Mouse (Mus musculus) hindbrain, embryonic 10.5 days (tissue): ENCODE results near the gene Tmem208. TPM values are rescaled to one million over a fixed set of nuclear protein-coding genes. Genes with fewer than 3 reads are reported as not detected.

Source experiments
- DNase-seq: peaks from one replicate; pipeline ENCODE4 v3.0.0-alpha.2; 2017; ENCODE audit warnings: low spot score
- H3K27ac ChIP-seq: fragments of 300-500 bp; sonication (generic); 2 replicates; pipeline ENCODE4 v1.5.1; 2016; ENCODE audit warnings: mild to moderate bottlenecking, moderate library complexity
- H3K27me3 ChIP-seq: fragments of 300-500 bp; sonication (generic); 2 replicates; pipeline ENCODE4 v1.6.1; 2016; ENCODE audit warnings: mild to moderate bottlenecking; ENCODE audit not compliant: poor library complexity, insufficient read depth, severe bottlenecking
- H3K36me3 ChIP-seq: fragments of 300-500 bp; sonication (generic); 2 replicates; pipeline ENCODE4 v1.6.1; 2016; ENCODE audit warnings: mild to moderate bottlenecking, moderate library complexity
- H3K4me1 ChIP-seq: fragments of 300-500 bp; sonication (generic); replicated peaks from 2 replicates; pipeline ENCODE4 v1.6.1; 2016; ENCODE audit warnings: mild to moderate bottlenecking
- H3K4me3 ChIP-seq: fragments of 300-500 bp; sonication (generic); 2 replicates; pipeline ENCODE4 v1.5.1; 2016; ENCODE audit warnings: mild to moderate bottlenecking, moderate library complexity
- H3K9me3 ChIP-seq: fragments of 300-500 bp; sonication (generic); 2 replicates; pipeline ENCODE4 v1.6.1; 2016; ENCODE audit warnings: mild to moderate bottlenecking, moderate library complexity
- WGBS: fragments of 180-500 bp; shearing (Covaris S2); methylation state at CpG from one replicate; pipeline ENCODE4 v1.1.7; 2016; 5-methylcytosine and 5-hydroxymethylcytosine counted together
- polyA plus RNA-seq: library from polyadenylated mRNA; unstranded; fragments of >200 nt; fragmentation: Nextera tagmentation; extraction: Ambion mirVana; gene quantifications from 2 replicates; pipeline ENCODE4 v1.2.1, GENCODE M21; 2016

The Tmem208 gene
- polyA plus RNA-seq, 1 experiment from 2014 or later = 110 TPM

GRCm38 (mm10) chr8:105304325-105305210 is 21.6 kb upstream of the Tmem208 start:
- no peak for DNase-seq
- peaks cover 88% of the 10 kb centered on the region for H3K36me3 ChIP-seq
- 83% methylated on average over 9 of the region's 9 CpGs for WGBS
- peaks cover 25% of the 10 kb centered on the region for H3K4me1 ChIP-seq
- no peak overlapping the region for H3K27ac ChIP-seq
- H3K27me3 ChIP-seq = no peaks in the 10 kb centered on the region
- H3K9me3 ChIP-seq = no peaks in the 10 kb centered on the region
- H3K4me3 ChIP-seq = no peak overlapping the region

- H3K9me3 ChIP-seq = no peaks in the 10 kb centered on the region
- 8% methylated on average over 29 of the region's 30 CpGs for WGBS
- no peaks in the 10 kb centered on the region for H3K27me3 ChIP-seq
- peak; percentile 51 for DNase-seq
- H3K36me3 ChIP-seq = peaks cover 88% of the 10 kb centered on the region
- peak within 1 kb of the TSS; percentile 64 for H3K27ac ChIP-seq
- peak within 1 kb of the TSS; percentile 38 for H3K4me3 ChIP-seq
- H3K4me1 ChIP-seq = peaks cover 21% of the 10 kb centered on the region
Measured at GRCm38 (mm10) chr8:105305211-105306145, 20.7 kb upstream of the Tmem208 start, which contains the start of gene Elmo3. Gene Elmo3 (plus strand): TSS chr8:105305601.

- Histone ChIP-seq H3K4me1 (peaks cover 21% of the 10 kb centered on the region), H3K4me3 (peak overlapping the region; percentile 38), H3K36me3 (peaks cover 88% of the 10 kb centered on the region), H3K9me3 (no peaks in the 10 kb centered on the region), H3K27me3 (no peaks in the 10 kb centered on the region), H3K27ac (peak overlapping the region; percentile 64)
- WGBS = 62% methylated on average over 5 of the region's 5 CpGs
- DNase-seq = no peak
Measured at GRCm38 (mm10) chr8:105306146-105306691, 19.9 kb upstream of the Tmem208 start.

- Histone ChIP-seq H3K4me1 (peaks cover 21% of the 10 kb centered on the region), H3K9me3 (no peaks in the 10 kb centered on the region), H3K4me3 (no peak overlapping the region), H3K36me3 (peaks cover 88% of the 10 kb centered on the region), H3K27ac (no peak overlapping the region), H3K27me3 (no peaks in the 10 kb centered on the region)
- 94% methylated on average over 13 of the region's 13 CpGs for WGBS
- DNase-seq = no peak
Measured at GRCm38 (mm10) chr8:105307670-105308069, 18.5 kb upstream of the Tmem208 start.

GRCm38 (mm10) chr8:105308428-105308827 is 17.7 kb upstream of the Tmem208 start:
- WGBS = 93% methylated on average over 10 of the region's 10 CpGs
- peaks cover 88% of the 10 kb centered on the region for H3K36me3 ChIP-seq
- H3K27ac ChIP-seq = no peak overlapping the region
- H3K4me1 ChIP-seq = peaks cover 21% of the 10 kb centered on the region
- no peak overlapping the region for H3K4me3 ChIP-seq
- no peaks in the 10 kb centered on the region for H3K9me3 ChIP-seq
- no peak for DNase-seq
- H3K27me3 ChIP-seq = no peaks in the 10 kb centered on the region

GRCm38 (mm10) chr8:105309142-105309847 is 16.9 kb upstream of the Tmem208 start:
- no peak overlapping the region for H3K27ac ChIP-seq
- H3K27me3 ChIP-seq = no peaks in the 10 kb centered on the region
- no peak for DNase-seq
- no peaks in the 10 kb centered on the region for H3K9me3 ChIP-seq
- H3K4me3 ChIP-seq = no peak overlapping the region
- H3K36me3 ChIP-seq = peaks cover 88% of the 10 kb centered on the region
- H3K4me1 ChIP-seq = peaks cover 21% of the 10 kb centered on the region
- WGBS = 85% methylated on average over 15 of the region's 15 CpGs

GRCm38 (mm10) chr8:105310118-105310517 is 16.0 kb upstream of the Tmem208 start:
- DNase-seq = no peak
- WGBS = 86% methylated on average over 8 of the region's 8 CpGs
- no peaks in the 10 kb centered on the region for H3K27me3 ChIP-seq
- no peak overlapping the region for H3K27ac ChIP-seq
- peaks cover 15% of the 10 kb centered on the region for H3K4me1 ChIP-seq
- H3K4me3 ChIP-seq = no peak overlapping the region
- no peaks in the 10 kb centered on the region for H3K9me3 ChIP-seq
- H3K36me3 ChIP-seq = peaks cover 88% of the 10 kb centered on the region

- 79% methylated on average over 1 of the region's 1 CpGs for WGBS
Measured at GRCm38 (mm10) chr8:105311718-105312117, 14.4 kb upstream of the Tmem208 start.

GRCm38 (mm10) chr8:105312891-105313481 is 13.2 kb upstream of the Tmem208 start:
- H3K4me1 ChIP-seq = no peaks in the 10 kb centered on the region
- no peak for DNase-seq
- no peaks in the 10 kb centered on the region for H3K27me3 ChIP-seq
- H3K27ac ChIP-seq = no peak overlapping the region
- peaks cover 97% of the 10 kb centered on the region for H3K36me3 ChIP-seq
- no peaks in the 10 kb centered on the region for H3K9me3 ChIP-seq
- H3K4me3 ChIP-seq = no peak overlapping the region
- WGBS = 89% methylated on average over 8 of the region's 8 CpGs

More at GRCm38 (mm10) chr8:105311718-105312117, 14.4 kb upstream of the Tmem208 start:
- no peaks in the 10 kb centered on the region for H3K9me3 ChIP-seq
- H3K4me3 ChIP-seq = no peak overlapping the region
- H3K36me3 ChIP-seq = peaks cover 99% of the 10 kb centered on the region
- H3K27ac ChIP-seq = no peak overlapping the region
- H3K27me3 ChIP-seq = no peaks in the 10 kb centered on the region
- DNase-seq = no peak
- H3K4me1 ChIP-seq = no peaks in the 10 kb centered on the region

- Histone ChIP-seq H3K9me3 (no peaks in the 10 kb centered on the region), H3K36me3 (peaks cover 97% of the 10 kb centered on the region), H3K4me1 (no peaks in the 10 kb centered on the region), H3K27ac (no peak overlapping the region), H3K27me3 (no peaks in the 10 kb centered on the region), H3K4me3 (no peak overlapping the region)
- DNase-seq = no peak
- WGBS = 81% methylated on average over 9 of the region's 9 CpGs
Measured at GRCm38 (mm10) chr8:105313622-105314402, 12.3 kb upstream of the Tmem208 start.

- H3K27ac ChIP-seq = no peak overlapping the region
- no peaks in the 10 kb centered on the region for H3K4me1 ChIP-seq
- DNase-seq = no peak
- no peaks in the 10 kb centered on the region for H3K9me3 ChIP-seq
- H3K36me3 ChIP-seq = peaks cover 96% of the 10 kb centered on the region
- 94% methylated on average over 18 of the region's 18 CpGs for WGBS
- H3K4me3 ChIP-seq = no peak overlapping the region
- H3K27me3 ChIP-seq = no peaks in the 10 kb centered on the region
Measured at GRCm38 (mm10) chr8:105315073-105315769, 10.9 kb upstream of the Tmem208 start.
